Mouse (Mus musculus): ENCODE results near the gene Stx8. TPM values are rescaled to one million over a fixed set of nuclear protein-coding genes. Genes with fewer than 3 reads are reported as not detected.

The Stx8 gene
- polyA plus RNA-seq, 1 experiment from 2014 or later: 74.1 TPM

- Histone ChIP-seq H3K9ac (no peak overlapping the region), H3K27ac (no peak overlapping the region)
These were observed 176.3 kb downstream of the Stx8 start for GRCm38 (mm10) chr11:68142296-68142695.

DNA sequence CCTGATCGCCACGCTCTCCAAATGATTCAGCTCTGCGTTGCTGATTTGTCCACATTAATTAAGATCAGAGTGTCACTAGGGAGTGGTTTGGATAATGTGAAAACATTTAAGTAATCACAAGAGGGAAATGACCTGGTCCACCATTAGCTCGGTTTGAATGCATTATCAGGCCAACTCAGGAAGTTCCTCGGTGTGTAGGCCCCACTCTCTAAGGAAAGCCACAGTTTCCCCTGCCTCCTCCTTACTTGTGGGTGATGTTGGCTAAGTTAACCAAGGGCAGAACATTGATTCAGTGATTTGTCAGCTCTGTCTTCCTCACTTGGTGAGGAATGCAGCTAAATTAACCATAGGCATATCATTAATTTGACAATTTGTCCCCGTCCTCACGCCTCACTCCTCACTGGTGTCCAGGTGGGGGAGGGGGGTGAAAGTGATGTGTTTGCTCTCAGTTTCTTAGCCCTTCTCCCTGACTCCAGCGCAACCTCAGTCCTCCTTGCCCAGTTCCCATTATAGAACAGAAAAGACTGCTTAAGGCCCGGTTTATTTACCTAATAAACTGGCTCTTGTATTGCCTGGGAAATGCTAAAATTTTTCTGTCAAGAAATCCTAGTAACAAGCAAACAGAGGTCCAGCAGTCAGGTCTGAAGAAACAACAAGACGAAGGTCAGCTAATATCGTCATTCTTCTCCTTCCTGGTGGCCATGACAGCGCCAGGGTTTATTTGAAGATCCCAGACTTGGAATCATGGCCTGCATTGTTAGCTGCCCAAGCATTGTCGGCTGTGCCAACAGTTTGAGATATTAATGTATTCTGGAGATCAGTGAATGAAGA lies 178.5 kb downstream of the Stx8 start:
- peaks cover 8% of the 10 kb centered on the region; the same call in 1 of the 2 replicates for H3K27me3 ChIP-seq
- H3K4me2 ChIP-seq: peak overlapping the region; percentile 35
- no peaks in the 10 kb centered on the region for H3K36me3 ChIP-seq
- H3K4me1 ChIP-seq (replicated peaks): peaks cover 51% of the 10 kb centered on the region
- WGBS: 25% methylated on average over 13 of the region's 13 CpGs
- H3K4me3 ChIP-seq: no peak overlapping the region
- peak overlapping the region; percentile 90 for H3K27ac ChIP-seq
- peak; percentile 41; the same call in 1 of the 2 replicates for ATAC-seq (ENCODE audit: low FRiP score)
- H3K9me3 ChIP-seq: no peaks in the 10 kb centered on the region
- H3K9ac ChIP-seq: peak overlapping the region; percentile 53; the same call in 1 of the 2 replicates

More at GRCm38 (mm10) chr11:68142296-68142695, 176.3 kb downstream of the Stx8 start:
- Histone ChIP-seq H3K36me3 (no peaks in the 10 kb centered on the region), H3K9me3 (no peaks in the 10 kb centered on the region), H3K4me1 (replicated peaks) (peaks cover 40% of the 10 kb centered on the region), H3K4me3 (no peak overlapping the region), H3K27me3 (no peaks in the 10 kb centered on the region), H3K4me2 (no peak overlapping the region)
- no peak for ATAC-seq (ENCODE audit: low FRiP score)
- 34% methylated on average over 8 of the region's 8 CpGs for WGBS

- no peaks in the 10 kb centered on the region for H3K9me3 ChIP-seq
- H3K4me2 ChIP-seq: peak overlapping the region; percentile 35
- H3K9ac ChIP-seq: peak overlapping the region; percentile 53; the same call in 1 of the 2 replicates
- H3K4me3 ChIP-seq: no peak overlapping the region
- peak overlapping the region; percentile 90 for H3K27ac ChIP-seq
- 7% methylated on average over 13 of the region's 13 CpGs for WGBS
- ATAC-seq (ENCODE audit: low FRiP score): peak; percentile 18; the same call in 1 of the 2 replicates
- H3K27me3 ChIP-seq: peaks cover 8% of the 10 kb centered on the region; the same call in 1 of the 2 replicates
- H3K4me1 ChIP-seq (replicated peaks): peaks cover 55% of the 10 kb centered on the region
- H3K36me3 ChIP-seq: no peaks in the 10 kb centered on the region
These were observed 179.1 kb downstream of the Stx8 start for GRCm38 (mm10) chr11:68145066-68145585.

DNA sequence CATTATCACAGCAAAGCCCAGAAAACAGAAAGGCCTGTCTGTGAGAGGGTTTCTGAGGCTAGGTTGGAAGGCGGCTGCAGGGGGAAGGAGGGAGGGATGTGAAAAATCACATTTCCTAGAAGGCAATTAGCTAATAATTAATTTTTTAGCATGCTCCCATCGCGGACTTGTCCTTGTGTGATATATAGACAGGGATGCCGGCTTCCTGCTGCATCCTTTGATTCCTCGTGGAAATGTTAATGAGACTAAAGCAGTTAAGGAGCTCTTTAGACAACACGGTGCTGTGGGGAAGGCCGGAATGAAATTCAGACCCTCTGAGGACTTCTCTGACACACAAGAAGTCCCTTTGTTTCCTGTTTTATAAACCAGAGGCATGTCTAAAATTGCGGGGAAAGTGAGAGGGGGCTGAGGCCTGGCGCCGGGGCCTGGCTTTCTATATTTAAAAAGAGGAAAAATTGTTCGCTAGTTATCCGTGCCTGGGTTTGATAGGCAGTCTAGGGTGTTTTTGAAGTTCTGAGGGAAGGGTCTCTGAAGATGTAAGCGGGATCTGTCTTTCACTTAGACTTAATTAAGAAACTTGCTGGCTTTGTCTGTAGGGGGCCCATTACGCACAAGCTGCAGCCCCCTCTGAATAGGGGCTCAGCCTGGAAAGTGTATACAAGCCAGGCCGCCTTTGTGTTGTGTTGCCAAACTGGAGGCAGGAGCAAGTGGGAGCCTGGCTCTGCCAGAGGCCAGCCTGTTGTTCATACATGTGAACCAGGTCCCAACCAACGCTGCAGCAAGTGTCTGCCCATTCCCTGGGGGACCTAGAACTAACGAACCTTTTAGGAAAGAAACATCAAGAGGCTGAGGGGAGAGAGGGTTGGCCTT lies 179.8 kb downstream of the Stx8 start:
- no peak overlapping the region for H3K4me3 ChIP-seq
- no peaks in the 10 kb centered on the region for H3K36me3 ChIP-seq
- H3K4me1 ChIP-seq (replicated peaks): peaks cover 60% of the 10 kb centered on the region
- no peaks in the 10 kb centered on the region for H3K9me3 ChIP-seq
- peak overlapping the region; percentile 53 for H3K9ac ChIP-seq
- peak overlapping the region; percentile 35 for H3K4me2 ChIP-seq
- WGBS: 9% methylated on average over 17 of the region's 17 CpGs
- peak; percentile 59 for ATAC-seq (ENCODE audit: low FRiP score)
- peak overlapping the region; percentile 90 for H3K27ac ChIP-seq
- H3K27me3 ChIP-seq: peaks cover 8% of the 10 kb centered on the region; the same call in 1 of the 2 replicates

DNA sequence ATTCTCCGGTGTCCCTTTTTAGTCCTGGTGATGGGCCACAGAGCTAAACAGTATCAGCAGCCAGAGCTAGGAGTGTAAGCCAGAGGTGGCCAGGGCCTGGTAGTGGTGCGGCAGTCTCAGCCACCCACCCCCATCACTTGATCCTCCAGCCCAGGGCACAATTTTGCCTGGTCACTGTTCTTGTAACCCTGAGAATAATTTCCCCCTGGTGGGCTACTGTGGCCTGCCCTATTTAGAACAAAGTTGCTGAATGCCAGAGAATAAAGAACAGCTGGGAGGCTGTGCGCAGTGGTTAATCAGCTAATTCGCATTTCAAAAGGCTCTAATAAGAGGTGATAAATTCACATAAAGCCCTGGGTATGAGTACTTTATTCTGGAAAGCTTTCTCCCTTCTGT lies 180.5 kb downstream of the Stx8 start:
- Histone ChIP-seq H3K9ac (peak overlapping the region; percentile 53), H3K4me1 (replicated peaks) (peaks cover 66% of the 10 kb centered on the region), H3K4me2 (peak overlapping the region; percentile 35; the same call in 1 of the 2 replicates), H3K27me3 (peaks cover 8% of the 10 kb centered on the region; the same call in 1 of the 2 replicates), H3K9me3 (no peaks in the 10 kb centered on the region), H3K36me3 (no peaks in the 10 kb centered on the region), H3K4me3 (no peak overlapping the region), H3K27ac (peak overlapping the region; percentile 90)
- 24% methylated on average over 4 of the region's 4 CpGs for WGBS
- peak; percentile 40; the same call in 1 of the 2 replicates for ATAC-seq (ENCODE audit: low FRiP score)

GRCm38 (mm10) chr11:68150938-68151337 lies 184.9 kb downstream of the Stx8 start:
- peak; percentile 52 for ATAC-seq (ENCODE audit: low FRiP score)
- 21% methylated on average over 2 of the region's 2 CpGs for WGBS
- no peak overlapping the region for H3K4me2 ChIP-seq

GRCm38 (mm10) chr11:68155821-68156220 lies 189.8 kb downstream of the Stx8 start:
- peaks cover 12% of the 10 kb centered on the region for H3K4me1 ChIP-seq (replicated peaks)
- no peaks in the 10 kb centered on the region for H3K27me3 ChIP-seq
- no peaks in the 10 kb centered on the region for H3K9me3 ChIP-seq
- H3K27ac ChIP-seq: no peak overlapping the region
- no peaks in the 10 kb centered on the region for H3K36me3 ChIP-seq
- ATAC-seq (ENCODE audit: low FRiP score): no peak
- no peak overlapping the region for H3K9ac ChIP-seq
- H3K4me3 ChIP-seq: no peak overlapping the region
- H3K4me2 ChIP-seq: no peak overlapping the region

More at GRCm38 (mm10) chr11:68150938-68151337, 184.9 kb downstream of the Stx8 start:
- Histone ChIP-seq H3K27me3 (peaks cover 8% of the 10 kb centered on the region; the same call in 1 of the 2 replicates), H3K9ac (no peak overlapping the region), H3K9me3 (no peaks in the 10 kb centered on the region), H3K4me1 (replicated peaks) (peaks cover 40% of the 10 kb centered on the region), H3K27ac (peak overlapping the region; percentile 60), H3K36me3 (no peaks in the 10 kb centered on the region), H3K4me3 (no peak overlapping the region)

DNA sequence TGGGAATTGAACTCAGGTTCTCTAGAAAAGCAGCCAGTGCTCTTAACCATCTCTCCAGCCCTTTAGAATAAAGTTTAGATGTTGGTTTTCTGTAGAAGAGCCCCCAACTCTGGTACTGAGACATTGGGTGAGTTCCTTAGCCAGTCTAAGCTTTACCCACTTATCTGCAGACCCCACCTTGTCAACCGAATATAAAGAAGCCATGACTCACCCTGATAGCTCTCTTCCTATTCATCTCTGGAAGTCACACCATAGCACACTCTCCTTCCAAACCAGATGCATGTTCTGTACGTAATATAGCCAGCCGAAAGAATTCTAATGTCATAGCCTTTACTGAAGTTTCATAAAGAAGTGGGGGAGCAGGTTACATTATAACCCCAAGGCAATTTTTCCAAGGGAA lies 192.2 kb downstream of the Stx8 start:
- Histone ChIP-seq H3K4me2 (no peak overlapping the region), H3K4me1 (replicated peaks) (peaks cover 7% of the 10 kb centered on the region), H3K27me3 (no peaks in the 10 kb centered on the region), H3K4me3 (no peak overlapping the region), H3K36me3 (no peaks in the 10 kb centered on the region), H3K9ac (no peak overlapping the region), H3K27ac (no peak overlapping the region), H3K9me3 (no peaks in the 10 kb centered on the region)
- ATAC-seq (ENCODE audit: low FRiP score): no peak
- WGBS: 90% methylated on average over 3 of the region's 3 CpGs

- 52% methylated on average over 4 of the region's 4 CpGs for WGBS
- H3K27ac ChIP-seq: peak overlapping the region; percentile 55; the same call in 1 of the 2 replicates
- ATAC-seq (ENCODE audit: low FRiP score): no peak
- H3K9ac ChIP-seq: no peak overlapping the region
- no peaks in the 10 kb centered on the region for H3K27me3 ChIP-seq
- no peaks in the 10 kb centered on the region for H3K36me3 ChIP-seq
- H3K4me1 ChIP-seq (replicated peaks): peaks cover 13% of the 10 kb centered on the region
- no peaks in the 10 kb centered on the region for H3K9me3 ChIP-seq
- H3K4me2 ChIP-seq: no peak overlapping the region
- no peak overlapping the region for H3K4me3 ChIP-seq
These were observed 193.9 kb downstream of the Stx8 start for GRCm38 (mm10) chr11:68159867-68160266.

DNA sequence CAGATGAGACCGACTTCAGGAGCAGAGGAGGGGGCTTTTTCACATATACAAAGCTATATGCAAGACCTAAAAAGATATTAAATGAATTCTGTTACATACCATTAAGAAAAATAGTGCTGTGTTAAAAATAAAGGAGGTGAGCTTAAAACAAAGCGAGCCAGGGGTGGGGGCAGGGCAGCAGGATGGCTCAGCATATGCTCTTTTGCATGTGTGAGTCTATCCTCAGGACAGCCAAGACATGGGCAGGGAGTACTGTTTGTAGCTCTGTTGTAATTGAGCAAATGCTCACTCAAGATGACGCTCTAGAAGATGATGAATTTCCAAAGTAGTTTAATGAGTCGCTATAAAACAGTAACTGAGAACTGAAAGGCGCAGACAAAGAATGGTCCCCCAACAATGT lies 198.4 kb downstream of the Stx8 start:
- H3K27me3 ChIP-seq: no peaks in the 10 kb centered on the region
- no peak overlapping the region for H3K27ac ChIP-seq
- H3K9me3 ChIP-seq: no peaks in the 10 kb centered on the region
- peaks cover 13% of the 10 kb centered on the region for H3K4me1 ChIP-seq (replicated peaks)
- no peaks in the 10 kb centered on the region for H3K36me3 ChIP-seq
- no peak overlapping the region for H3K4me2 ChIP-seq
- WGBS: 85% methylated on average over 5 of the region's 5 CpGs
- no peak for ATAC-seq (ENCODE audit: low FRiP score)
- H3K4me3 ChIP-seq: no peak overlapping the region
- no peak overlapping the region for H3K9ac ChIP-seq

- Histone ChIP-seq H3K36me3 (peaks cover 3% of the 10 kb centered on the region; the same call in 1 of the 2 replicates), H3K4me3 (no peak overlapping the region), H3K9ac (no peak overlapping the region), H3K27me3 (no peaks in the 10 kb centered on the region), H3K9me3 (no peaks in the 10 kb centered on the region), H3K27ac (no peak overlapping the region), H3K4me1 (replicated peaks) (peaks cover 6% of the 10 kb centered on the region; the same call in 1 of the 2 replicates), H3K4me2 (no peak overlapping the region)
- ATAC-seq (ENCODE audit: low FRiP score): no peak
- 86% methylated on average over 4 of the region's 4 CpGs for WGBS
These were observed 202.4 kb downstream of the Stx8 start for GRCm38 (mm10) chr11:68168427-68168826.

Data from hindbrain, embryonic 13.5 days (tissue).